Mouse (Mus musculus): ENCODE results near the gene 1700001O22Rik. TPM values are rescaled to one million over a fixed set of nuclear protein-coding genes. Genes with fewer than 3 reads are reported as not detected.
A peak's percentile ranks its signal among the peaks of the same experiment; 100 is the strongest.

1700001O22Rik gene
- total RNA-seq, 2 experiments from 2014 or later = 0.33 to 22.0 TPM

DNA sequence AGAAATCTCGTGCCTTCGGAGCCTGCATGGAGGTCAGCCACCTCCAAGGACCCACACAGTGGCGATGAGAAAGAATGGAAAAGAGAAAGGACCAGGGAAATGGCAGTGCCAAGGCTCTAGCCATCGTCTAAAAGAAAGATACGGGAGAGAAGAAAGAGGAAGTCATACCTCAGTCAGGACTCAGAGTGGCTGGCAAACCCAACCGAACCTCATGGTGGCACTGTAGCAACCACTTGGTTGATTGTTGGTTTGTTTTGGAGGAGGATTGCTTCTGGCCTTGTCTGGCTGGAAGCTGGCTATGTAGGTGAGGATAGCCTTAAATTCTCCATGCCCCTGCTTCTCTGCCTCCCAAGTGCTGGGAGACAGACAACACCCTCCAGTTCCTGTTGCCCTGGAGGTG lies 34.3 kb downstream of the 1700001O22Rik start:
- peak; percentile 23; the same call in 1 of the 2 replicates for TF ChIP-seq CTCF (IDR thresholded peaks at IDR 0.05)
- no peak for DNase-seq
- intact Hi-C loops (cut with DNase I) = loop anchor here (5.0 kb wide), 1 partner anchor 47 kb away; no protein-coding TSS in a partner anchor
- no peak overlapping the region for H3K4me3 ChIP-seq
- H3K27ac ChIP-seq = no peak overlapping the region

GRCm38 (mm10) chr2:30768529-30768928 lies 34.9 kb downstream of the 1700001O22Rik start:
- no peak overlapping the region for H3K4me3 ChIP-seq
- no peak overlapping the region for H3K27ac ChIP-seq
- intact Hi-C loops (cut with DNase I) = loop anchor here (5.0 kb wide), 1 partner anchor 46 kb away; no protein-coding TSS in a partner anchor
- no peak for TF ChIP-seq CTCF (IDR thresholded peaks at IDR 0.05)
- DNase-seq = no peak

DNA sequence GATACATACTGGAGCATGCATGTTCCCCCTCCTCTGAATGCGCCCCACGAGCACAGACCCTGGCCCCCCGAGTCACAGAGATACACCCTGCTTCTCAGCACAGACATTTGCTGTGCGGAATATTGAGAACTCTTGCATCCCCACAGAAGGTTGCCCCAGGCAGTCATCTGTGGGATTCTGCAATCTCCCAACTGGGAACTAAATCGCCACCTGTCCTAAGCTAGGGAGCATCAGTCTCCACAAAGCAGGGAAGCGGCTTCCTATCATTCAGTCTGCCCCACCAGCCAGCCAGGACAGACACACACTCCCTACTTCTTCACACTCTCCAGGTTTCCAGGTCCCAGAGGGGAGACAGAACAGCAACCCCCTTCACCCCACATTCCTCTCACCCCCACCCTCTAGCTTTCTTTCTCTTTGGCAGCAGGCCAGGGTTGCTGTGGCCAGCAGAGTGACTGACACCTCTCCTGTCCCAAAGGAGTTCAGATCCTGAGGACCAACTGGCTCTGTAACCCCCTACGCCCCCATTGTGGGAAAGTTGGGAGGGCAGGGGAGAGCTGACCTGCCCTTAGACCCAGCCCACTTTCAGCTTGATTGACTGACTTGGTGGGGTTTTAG lies 35.7 kb downstream of the 1700001O22Rik start:
- no peak overlapping the region for H3K4me3 ChIP-seq
- H3K27ac ChIP-seq = no peak overlapping the region
- no peak for TF ChIP-seq CTCF (IDR thresholded peaks at IDR 0.05)
- intact Hi-C loops (cut with DNase I) = loop anchor here (5.0 kb wide), 1 partner anchor 45 kb away; no protein-coding TSS in a partner anchor
- DNase-seq = no peak

GRCm38 (mm10) chr2:30766446-30766845 lies 37.0 kb downstream of the 1700001O22Rik start:
- intact Hi-C loops (cut with DNase I) = loop anchor here (5.0 kb wide), 1 partner anchor 44 kb away; no protein-coding TSS in a partner anchor
- DNase-seq = peak; percentile 41
- peak; percentile 6; the same call in 1 of the 2 replicates for TF ChIP-seq CTCF (IDR thresholded peaks at IDR 0.05)
- H3K4me3 ChIP-seq = no peak overlapping the region
- no peak overlapping the region for H3K27ac ChIP-seq

- Histone ChIP-seq H3K4me3 (no peak overlapping the region), H3K27ac (no peak overlapping the region)
- intact Hi-C loops (cut with DNase I) = no loop called here
- DNase-seq = no peak
- no peak for TF ChIP-seq CTCF (IDR thresholded peaks at IDR 0.05)
Observed at GRCm38 (mm10) chr2:30760706-30761105, 42.8 kb downstream of the 1700001O22Rik start.

GRCm38 (mm10) chr2:30759858-30760547 lies 43.5 kb downstream of the 1700001O22Rik start:
- TF ChIP-seq CTCF (IDR thresholded peaks at IDR 0.05) = no peak
- intact Hi-C loops (cut with DNase I) = no loop called here
- Histone ChIP-seq H3K27ac (no peak overlapping the region; the same call in 1 of the 2 replicates), H3K4me3 (no peak overlapping the region)
- no peak for DNase-seq

DNA sequence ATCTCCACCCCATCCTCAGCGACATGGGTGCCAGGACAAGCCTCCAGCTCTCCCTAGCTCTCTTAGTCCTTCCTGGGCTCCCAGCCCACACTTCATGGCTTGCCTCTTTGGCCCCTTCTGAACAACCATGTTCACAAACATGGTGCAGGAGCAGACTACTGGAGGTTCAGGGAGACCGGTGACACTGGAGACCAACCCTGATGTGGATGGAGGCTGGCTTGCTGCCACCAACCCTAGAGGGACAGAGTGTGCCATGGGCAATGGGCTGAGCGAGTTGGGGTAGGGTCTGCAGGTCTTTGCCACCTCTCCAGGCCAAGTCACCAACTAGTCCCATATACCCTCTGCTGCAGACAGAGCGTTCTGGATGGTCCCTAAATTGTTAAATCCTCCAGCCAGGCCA lies 44.0 kb downstream of the 1700001O22Rik start:
- Histone ChIP-seq H3K27ac (peak overlapping the region; percentile 86), H3K4me3 (no peak overlapping the region)
- no peak for DNase-seq
- no peak for TF ChIP-seq CTCF (IDR thresholded peaks at IDR 0.05)
- intact Hi-C loops (cut with DNase I) = no loop called here

DNA sequence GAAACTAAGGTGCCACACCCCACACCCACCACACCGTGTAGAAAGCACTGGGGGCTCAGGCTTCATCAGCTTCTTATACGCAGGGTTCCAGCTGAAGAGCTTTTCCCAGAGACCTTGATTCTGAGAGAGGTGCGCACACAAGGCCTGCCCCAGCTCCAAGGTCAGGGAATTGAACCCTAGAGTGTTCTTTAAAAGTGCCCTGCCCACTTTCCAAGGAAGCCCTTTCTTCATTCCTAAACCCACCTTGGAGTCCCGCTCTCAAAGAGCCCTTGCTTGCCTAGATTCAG lies 44.4 kb downstream of the 1700001O22Rik start:
- H3K4me3 ChIP-seq = peak overlapping the region; percentile 65
- H3K27ac ChIP-seq = peak overlapping the region; percentile 86
- intact Hi-C loops (cut with DNase I) = no loop called here
- no peak for DNase-seq
- no peak for TF ChIP-seq CTCF (IDR thresholded peaks at IDR 0.05)

DNA sequence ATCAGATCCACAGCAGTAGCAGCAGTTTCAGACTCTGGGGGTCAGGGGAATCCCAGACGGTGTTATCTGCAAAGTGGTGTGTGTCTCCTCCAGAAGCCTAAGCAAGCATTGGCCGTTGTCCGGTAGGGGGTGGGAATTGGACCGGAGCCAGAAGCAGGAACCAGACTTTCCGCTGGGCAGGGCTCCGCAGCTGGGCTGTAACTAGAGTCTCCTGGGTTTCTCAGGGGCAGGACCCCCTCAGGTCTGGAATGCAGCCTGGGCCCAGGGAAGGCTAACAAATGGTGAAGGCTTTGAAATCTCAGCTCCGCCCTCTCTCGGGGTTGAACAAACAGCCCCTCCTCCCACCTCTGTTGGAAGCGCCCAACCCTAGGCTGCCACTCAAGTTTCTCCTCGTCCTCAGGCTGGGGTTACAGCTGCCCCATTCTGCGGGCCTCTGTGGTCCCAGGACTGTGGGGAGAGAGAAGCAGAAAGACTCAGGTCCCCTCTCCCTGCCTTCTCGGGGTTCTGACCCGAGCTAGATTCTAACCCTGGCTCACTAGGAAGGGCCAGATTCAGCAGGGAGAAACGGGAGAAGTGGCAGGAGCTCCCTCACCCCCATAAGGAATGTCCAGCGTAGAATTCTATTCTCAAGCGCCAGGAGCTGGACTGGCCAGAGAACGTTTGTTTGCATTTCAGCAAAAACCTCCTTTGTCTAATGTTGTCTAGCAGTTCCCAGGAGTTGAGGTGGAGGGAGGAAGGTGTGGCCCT lies 44.9 kb downstream of the 1700001O22Rik start:
- intact Hi-C loops (cut with DNase I) = no loop called here
- DNase-seq = peak; percentile 92
- peak; percentile 50 for TF ChIP-seq CTCF (IDR thresholded peaks at IDR 0.05)
- peak overlapping the region; percentile 86 for H3K27ac ChIP-seq
- H3K4me3 ChIP-seq = peak overlapping the region; percentile 65

DNA sequence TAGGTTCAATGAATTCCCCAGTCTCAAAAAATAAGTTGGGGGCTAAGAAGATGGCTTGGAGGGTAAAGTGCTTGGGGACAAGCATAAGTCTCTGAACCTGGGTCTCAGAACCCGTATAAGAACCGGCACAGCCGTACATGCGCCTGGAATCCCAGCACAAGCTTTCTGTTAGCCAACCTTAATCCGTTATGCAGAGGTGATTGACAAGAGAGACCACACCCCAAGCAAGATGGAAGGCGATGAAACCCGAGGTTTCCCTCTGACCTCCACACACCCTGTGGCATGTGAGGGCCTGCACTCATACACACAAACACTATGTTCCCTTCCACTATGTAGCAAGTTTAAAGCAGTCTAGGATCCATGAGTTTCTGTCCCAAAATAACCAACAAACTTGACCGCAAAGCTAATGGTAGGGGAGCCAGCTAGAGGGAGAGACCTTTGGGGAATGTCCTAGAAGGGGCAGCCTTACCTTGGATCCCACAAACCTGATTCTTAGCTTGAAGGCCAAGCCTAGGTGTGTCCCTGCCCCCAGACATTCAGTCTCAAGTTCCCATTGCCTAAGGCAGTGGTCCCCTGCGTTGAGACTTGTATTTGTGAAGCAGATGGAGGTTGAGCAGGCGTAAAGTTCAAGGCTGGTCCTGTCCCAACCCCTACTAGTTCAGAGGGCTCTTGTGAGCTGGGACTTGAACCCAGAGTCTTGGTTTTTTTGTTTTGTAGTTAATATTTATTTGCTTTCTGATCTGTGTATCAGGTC lies 46.3 kb downstream of the 1700001O22Rik start:
- no peak for TF ChIP-seq CTCF (IDR thresholded peaks at IDR 0.05)
- peak overlapping the region; percentile 86 for H3K27ac ChIP-seq
- DNase-seq = no peak
- intact Hi-C loops (cut with DNase I) = no loop called here
- no peak overlapping the region for H3K4me3 ChIP-seq

DNA sequence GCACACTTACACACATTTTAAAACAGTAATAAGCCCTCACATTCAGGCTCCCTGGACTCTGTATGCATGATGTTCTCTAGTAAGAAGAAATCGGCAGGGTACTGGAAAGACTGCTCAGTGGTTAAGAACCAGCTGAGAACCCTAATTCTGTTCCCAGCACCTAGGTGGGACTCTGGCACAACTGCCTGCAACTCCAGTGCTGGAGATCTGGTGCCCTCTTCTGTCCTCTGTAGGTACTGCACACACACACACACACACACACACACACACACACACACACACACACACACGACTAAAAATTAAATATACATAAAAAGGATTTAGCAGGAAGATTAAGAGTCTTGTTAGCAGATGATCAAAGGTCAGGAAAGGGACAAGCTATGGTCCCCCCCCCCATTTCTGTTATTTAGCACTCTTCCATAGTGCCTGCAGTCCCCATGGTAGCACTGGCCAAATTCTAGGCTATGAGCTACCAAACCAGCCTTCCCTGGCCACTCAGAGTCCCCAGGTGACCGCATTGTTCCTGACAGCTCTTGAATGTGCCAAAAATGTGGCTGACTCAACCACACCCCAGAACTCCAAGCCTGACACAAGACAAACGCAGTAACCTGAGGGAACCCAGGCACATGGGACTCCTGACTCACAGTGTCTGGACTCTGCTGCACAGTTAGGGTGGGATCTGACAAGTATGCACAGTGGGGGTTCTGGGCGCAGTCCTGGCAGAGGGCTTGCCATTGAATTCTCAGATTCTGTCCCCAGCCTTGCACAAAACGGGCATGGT lies 47.3 kb downstream of the 1700001O22Rik start:
- intact Hi-C loops (cut with DNase I) = no loop called here
- TF ChIP-seq CTCF (IDR thresholded peaks at IDR 0.05) = no peak
- DNase-seq = no peak
- Histone ChIP-seq H3K4me3 (no peak overlapping the region), H3K27ac (no peak overlapping the region)

DNA sequence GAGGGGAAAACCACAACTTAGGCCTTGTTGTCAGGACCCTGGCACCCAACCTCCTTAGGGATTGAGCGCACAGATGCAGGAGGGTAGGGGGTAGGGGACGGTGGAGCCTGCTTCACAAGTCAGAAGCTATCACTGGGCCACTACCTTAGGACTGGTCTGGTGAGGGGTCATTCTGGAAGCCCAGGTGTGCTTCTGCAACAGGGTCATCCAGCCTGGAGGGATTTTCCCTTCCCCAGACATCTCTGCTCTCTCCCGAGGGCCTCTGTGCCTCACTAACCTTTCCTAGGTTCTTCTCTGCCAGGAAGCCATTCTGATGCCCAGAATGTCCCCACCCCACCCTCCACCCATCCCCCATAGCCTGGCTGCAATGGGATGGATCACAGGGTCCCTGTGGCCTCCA lies 48.6 kb downstream of the 1700001O22Rik start:
- H3K27ac ChIP-seq = peak overlapping the region; percentile 38; the same call in 1 of the 2 replicates
- no peak overlapping the region for H3K4me3 ChIP-seq
- intact Hi-C loops (cut with DNase I) = no loop called here
- no peak for TF ChIP-seq CTCF (IDR thresholded peaks at IDR 0.05)
- DNase-seq = no peak

Measured in gastrocnemius, adult 2 months (tissue).